Mouse (Mus musculus) bone marrow, adult 2 months (tissue): ENCODE results near the gene Onecut1.

Experiments
- CTCF ChIP-seq: fragments of 200-500 bp; IDR thresholded peaks from 2 replicates; pipeline ENCODE4 v1.5.1; 2011; ENCODE audit warnings: low read length, control low read depth; ENCODE audit not compliant: control insufficient read depth, insufficient read depth
- POLR2A ChIP-seq: fragments of 200-500 bp; IDR thresholded peaks from 2 replicates; pipeline ENCODE4 v1.6.1; 2011; ENCODE audit warnings: low read depth, mild to moderate bottlenecking, control low read depth, low read length, borderline replicate concordance; ENCODE audit not compliant: control insufficient read depth

- no peak for TF ChIP-seq POLR2A
- no peak for TF ChIP-seq CTCF
Observed at GRCm38 (mm10) chr9:74852361-74852760, 9.4 kb upstream of the Onecut1 start.
